In the genomic region with DNA sequence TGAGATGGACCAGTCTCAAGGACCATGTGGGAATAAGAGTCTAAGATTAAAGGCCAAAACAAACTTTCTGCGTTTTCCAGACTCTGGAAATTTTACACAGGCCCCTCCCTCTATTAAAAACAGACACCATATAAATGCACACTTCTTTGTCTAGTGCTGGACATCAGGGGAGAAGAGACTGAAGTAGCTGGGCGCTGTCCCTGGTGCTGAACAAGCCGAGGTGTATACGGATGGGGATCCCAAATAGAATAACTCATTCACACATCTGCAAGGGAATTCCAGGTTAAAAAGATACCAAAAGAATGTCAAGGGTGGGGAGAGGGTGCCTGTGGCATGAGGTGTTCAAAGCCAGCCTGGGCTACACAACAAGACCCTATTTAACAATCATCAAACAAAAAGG, we compare ENCODE assay signal across 8 mouse cellular contexts.
DNase-seq lines count a peak whose midpoint lies in the region; ATAC-seq and TF ChIP-seq lines count a peak whose summit lies in the region.

No protein-coding gene starts in this region.

- H3K27me3 ChIP-seq in heart, postnatal 0 days (ENCODE audit: control insufficient read depth, insufficient read depth, low read length) = no peaks in the 10 kb centered on the region
- H3K27me3 ChIP-seq in Patski = no peaks in the 10 kb centered on the region
- H3K27me3 ChIP-seq in embryonic facial prominence, embryonic 10.5 days (replicated peaks; ENCODE audit: low read depth, poor library complexity, severe bottlenecking) = no peaks in the 10 kb centered on the region
- no peaks in the 10 kb centered on the region for H3K27me3 ChIP-seq in limb, embryonic 14.5 days (ENCODE audit: control insufficient read depth, insufficient read depth, low read length)

- no peaks in the 10 kb centered on the region for H3K9me3 ChIP-seq in heart, postnatal 0 days (replicated peaks; ENCODE audit: control insufficient read depth, low read length)
- H3K9me3 ChIP-seq in embryonic facial prominence, embryonic 10.5 days = no peaks in the 10 kb centered on the region
- no peaks in the 10 kb centered on the region for H3K9me3 ChIP-seq in limb, embryonic 14.5 days (ENCODE audit: control insufficient read depth, low read length)

- H3K27ac ChIP-seq in heart, postnatal 0 days (ENCODE audit: low read depth) = no peak overlapping the region
- no peak overlapping the region for H3K27ac ChIP-seq in embryonic facial prominence, embryonic 10.5 days (replicated peaks)
- H3K27ac ChIP-seq in limb, embryonic 14.5 days (replicated peaks; ENCODE audit: low read depth, low read length) = no peak overlapping the region

- no peak for ATAC-seq in heart, postnatal 0 days (ENCODE audit: insufficient read depth, low read depth)
- no peak for ATAC-seq in Patski
- ATAC-seq in limb, embryonic 14.5 days (ENCODE audit: low FRiP score, low read depth) = no peak

- intact Hi-C loops in heart, postnatal 25 days (cut with DNase I) = no loop called here

- no peak for TF ChIP-seq POLR2A in limb, embryonic 14.5 days (IDR thresholded peaks at IDR 0.05; ENCODE audit: borderline replicate concordance, extremely low read depth, insufficient read depth, insufficient read length)

- no peaks in the 10 kb centered on the region for H3K4me1 ChIP-seq in heart, postnatal 0 days (ENCODE audit: control insufficient read depth, insufficient read depth)
- no peaks in the 10 kb centered on the region for H3K4me1 ChIP-seq in embryonic facial prominence, embryonic 10.5 days
- no peaks in the 10 kb centered on the region for H3K4me1 ChIP-seq in limb, embryonic 14.5 days (ENCODE audit: control insufficient read depth, insufficient read depth, low read length)

- no peak overlapping the region for H3K4me2 ChIP-seq in heart, postnatal 0 days (ENCODE audit: low read depth, low read length)
- no peak overlapping the region for H3K4me2 ChIP-seq in limb, embryonic 14.5 days (replicated peaks; ENCODE audit: low read depth, low read length, severe bottlenecking)

- CTCF ChIA-PET in Patski (lab: Charles Lee) = no interaction called here

- WGBS in heart, postnatal 0 days = 3% methylated on average over 4 of the region's 4 CpGs
- WGBS in embryonic facial prominence, embryonic 10.5 days = 6% methylated on average over 4 of the region's 4 CpGs
- 3% methylated on average over 4 of the region's 4 CpGs for WGBS in limb, embryonic 14.5 days

- H3K4me3 ChIP-seq in heart, postnatal 0 days (ENCODE audit: low read depth, low read length) = no peak overlapping the region
- no peak overlapping the region for H3K4me3 ChIP-seq in embryonic facial prominence, embryonic 10.5 days
- H3K4me3 ChIP-seq in limb, embryonic 14.5 days (replicated peaks; ENCODE audit: low read length) = no peak overlapping the region

- DNase-seq in heart, postnatal 0 days (ENCODE audit: low spot score) = peak; percentile 36
- DNase-seq in heart, postnatal 25 days (ENCODE audit: low spot score) = no peak
- DNase-seq in Patski (ENCODE audit: low read depth, low spot score) = peak; percentile 20
- peak; percentile 83 for DNase-seq in embryonic facial prominence, embryonic 10.5 days (ENCODE audit: low spot score)
- peak; percentile 88 for DNase-seq in limb, embryonic 14.5 days (ENCODE audit: low spot score)
- DNase-seq in thymus, postnatal 4 days = peak; percentile 68
- no peak for DNase-seq in layer of hippocampus, adult 18-20 months (ENCODE audit: low spot score in 2 of 2)
- DNase-seq in right cerebral cortex, adult 18-20 months = no peak

- no peak overlapping the region for H3K9ac ChIP-seq in heart, postnatal 0 days (replicated peaks; ENCODE audit: low read depth, low read length)
- no peak overlapping the region for H3K9ac ChIP-seq in limb, embryonic 14.5 days (ENCODE audit: low read depth, low read length, severe bottlenecking)

- no peak for TF ChIP-seq CTCF in heart, postnatal 0 days (IDR thresholded peaks at IDR 0.05; ENCODE audit: low read depth)
- no peak for TF ChIP-seq CTCF in Patski (IDR thresholded peaks at IDR 0.05)

- H3K36me3 ChIP-seq in heart, postnatal 0 days (replicated peaks; ENCODE audit: control insufficient read depth, insufficient read depth, low read length) = no peaks in the 10 kb centered on the region
- no peaks in the 10 kb centered on the region for H3K36me3 ChIP-seq in embryonic facial prominence, embryonic 10.5 days (replicated peaks)
- no peaks in the 10 kb centered on the region for H3K36me3 ChIP-seq in limb, embryonic 14.5 days (ENCODE audit: control insufficient read depth, insufficient read depth, low read length)

- in situ Hi-C loops in Patski (cut with MboI; ENCODE audit: low pct_unique_long_range_greater_than_20kb) = no loop called here

- POLR2A ChIA-PET in Patski (lab: Charles Lee) = no interaction called here

- TF ChIP-seq EP300 in heart, postnatal 0 days (IDR thresholded peaks at IDR 0.05; ENCODE audit: low read depth) = no peak

Comparison
In these comparisons a context has a peak if more than half of its experiments do, and no peak if none do; other contexts are left out.
1. DNase-seq: peak in heart, postnatal 0 days (single experiment), Patski (single experiment), embryonic facial prominence, embryonic 10.5 days (single experiment), limb, embryonic 14.5 days (single experiment) and thymus, postnatal 4 days (single experiment); none in heart, postnatal 25 days (single experiment), layer of hippocampus, adult 18-20 months (0 of 2) and right cerebral cortex, adult 18-20 months (single experiment).